Mouse (Mus musculus) C3H10T1/2 (cell line): ENCODE results near the gene Zfp839. TPM values are rescaled to one million over a fixed set of nuclear protein-coding genes. Genes with fewer than 3 reads are reported as not detected.

Experiments used
- polyA plus RNA-seq, 2 experiments: library from polyadenylated mRNA; unstranded; fragments of >200 nt; fragmentation: generic; extraction: Trizol; gene quantifications; one replicate each; pipeline ENCODE4 v1.2.1; 2012; ENCODE audit warnings: missing spikeins in 2 of 2

Gene Zfp839
- polyA plus RNA-seq, result 1 to 10 TPM in 1 of 2 experiments, under 1 TPM in 1; 0.48 to 4.0 TPM

DNA sequence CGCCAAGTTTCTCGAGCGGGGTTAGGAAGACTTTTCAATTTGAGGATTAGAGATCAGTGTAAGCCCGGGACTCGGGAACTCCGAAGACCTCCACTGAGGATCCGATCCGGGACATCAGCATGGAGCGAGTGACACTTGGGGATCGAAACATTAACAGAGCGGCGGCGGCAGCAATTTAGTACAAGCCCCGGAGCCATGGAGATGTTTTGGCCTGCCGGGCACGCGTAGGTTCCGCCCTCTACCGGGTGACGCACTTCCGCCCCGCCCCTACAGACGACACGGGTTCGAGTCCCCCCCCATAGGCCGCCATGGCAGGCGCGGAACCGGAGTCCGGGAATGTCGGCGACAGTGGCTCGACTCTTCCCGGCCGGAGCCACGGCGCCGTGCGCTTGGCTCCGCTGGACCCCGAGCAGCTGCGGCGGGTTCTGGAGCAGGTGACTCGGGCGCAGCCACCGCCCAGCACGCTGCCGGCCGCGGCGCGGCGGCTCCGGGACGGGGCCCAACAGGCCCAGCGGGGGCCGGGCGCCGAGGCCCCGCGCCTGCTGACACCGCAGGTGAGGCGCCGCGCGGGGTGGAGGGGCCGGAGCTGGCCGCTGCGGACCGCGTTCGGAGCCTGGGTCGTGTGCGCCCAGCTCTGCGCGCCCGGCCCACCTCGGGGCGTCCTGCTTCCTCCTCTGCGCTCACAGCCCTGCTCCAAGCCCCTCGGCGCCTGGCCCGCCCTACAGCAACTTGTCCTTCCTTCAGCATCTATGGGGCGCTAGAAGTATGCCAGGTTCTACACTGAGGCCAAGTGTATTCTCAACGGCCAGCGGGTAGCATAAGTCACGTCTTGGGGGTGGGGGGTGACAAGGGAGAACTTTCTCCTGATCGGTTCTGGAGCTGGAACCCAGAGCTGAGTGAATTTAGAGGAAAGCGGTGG, at the start of gene Zfp839:
Zfp839 (plus strand) TSS at position 244 of the 919 bp plus-strand sequence.

DNA sequence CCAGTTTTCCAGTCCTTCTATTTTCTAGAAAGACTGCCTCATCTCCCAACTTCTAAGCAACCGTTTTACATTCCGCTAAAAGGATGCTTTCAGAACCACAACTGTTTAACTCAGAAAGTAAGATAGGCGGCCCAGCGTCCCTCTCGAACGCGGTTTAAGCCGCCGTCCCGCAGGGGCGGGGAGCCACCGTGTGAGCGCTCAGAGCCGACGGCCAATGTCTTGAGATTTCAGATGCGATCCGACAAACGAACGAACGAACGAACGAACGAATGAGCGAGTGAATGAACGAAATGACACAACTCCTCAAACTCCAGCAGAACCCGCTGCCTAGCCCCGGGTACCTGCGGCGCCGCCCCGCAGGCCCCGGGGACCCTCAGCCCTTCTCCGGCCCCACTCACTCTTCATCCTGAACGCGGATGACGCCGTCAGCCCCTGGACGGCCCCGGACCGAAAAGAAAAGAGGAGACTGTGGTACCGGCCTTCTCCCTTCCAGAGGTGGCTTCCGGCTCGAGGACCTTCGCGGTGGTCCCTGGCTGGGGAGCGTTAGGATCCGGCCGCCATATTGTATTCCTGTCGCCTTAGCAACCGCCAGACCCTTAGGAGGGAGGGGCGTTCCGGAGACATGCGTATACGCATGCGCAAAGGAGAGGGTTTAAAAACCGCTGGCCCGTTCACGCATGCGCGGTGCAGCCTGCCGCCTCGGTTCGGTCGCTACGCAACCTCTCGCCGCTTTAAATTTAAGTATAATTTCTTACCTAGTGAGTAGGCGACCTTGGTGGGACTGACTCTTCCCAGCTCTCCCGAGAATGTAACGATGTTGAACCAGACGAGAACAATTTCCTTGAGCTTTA, 9.5 kb upstream of the Zfp839 start, which contains the start of gene Mok:
Mok (minus strand) TSS at position 592 of the 851 bp plus-strand sequence.

DNA sequence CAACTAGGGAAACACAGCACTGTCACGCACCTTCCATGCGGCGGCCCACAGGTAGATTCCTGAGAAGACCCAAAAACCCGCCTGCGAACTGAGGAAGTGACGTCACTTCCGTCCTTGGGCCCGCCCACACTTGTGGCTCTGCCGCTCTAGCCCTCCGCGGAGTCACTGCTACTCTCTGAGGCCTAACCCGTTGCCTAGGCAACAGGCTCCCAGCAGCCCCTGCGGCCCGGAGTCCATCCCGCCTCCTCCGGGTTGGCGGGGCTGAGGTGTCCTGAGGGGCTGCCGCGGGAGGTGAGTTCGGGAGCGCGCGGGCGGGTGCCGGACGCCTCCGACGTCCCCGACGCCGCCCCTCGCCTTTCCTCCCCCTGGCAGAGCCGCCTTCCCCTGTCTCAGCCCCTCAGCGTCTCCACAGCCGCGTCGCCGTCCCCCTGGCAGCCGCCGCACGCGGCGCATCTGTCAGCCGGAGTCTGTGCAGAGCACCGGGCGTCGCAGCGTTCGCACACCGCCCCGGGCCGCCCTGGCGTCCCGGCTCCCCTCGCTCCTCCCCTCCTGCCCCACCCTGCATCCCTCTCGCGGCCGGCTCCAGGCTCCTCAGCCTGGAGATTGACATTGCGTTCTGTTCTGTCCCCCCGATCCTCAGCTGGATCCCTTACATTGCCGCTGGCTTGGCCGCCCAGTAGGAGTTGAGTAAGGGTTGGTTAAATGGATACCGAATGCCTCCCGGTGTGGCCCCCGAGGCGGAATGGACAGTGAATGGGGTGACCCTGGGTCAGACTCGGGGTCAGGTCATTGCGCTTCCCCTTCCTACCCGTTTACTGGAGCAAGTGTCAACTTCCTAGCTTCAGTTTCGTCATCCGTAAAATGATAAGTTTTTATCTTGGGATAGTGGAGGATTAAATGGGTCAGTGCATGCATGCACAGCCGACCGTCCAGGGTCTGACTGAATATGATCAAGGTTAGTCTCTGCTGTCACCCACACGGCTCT, 39.3 kb downstream of the Zfp839 start, which contains the start of the genes Cinp and Tecpr2:
Cinp (minus strand) TSS at position 110 of the 985 bp plus-strand sequence.
Tecpr2 (plus strand) TSS at position 229 of the 985 bp plus-strand sequence.

Other genes starting within 250 kb of the Zfp839 start
- gene Dync1h1, start 248.8 kb upstream of the Zfp839 start, polyA plus RNA-seq, result 100 to 1,000 TPM in 1 of 2 experiments, 10 to 100 TPM in 1; 31.8 to 151 TPM
- under 1 TPM in 1 of 2 experiments, not detected in 1; 0.06 TPM for gene 1700001K19Rik, start 167.6 kb upstream of the Zfp839 start, polyA plus RNA-seq
- gene Hsp90aa1, start 147.5 kb upstream of the Zfp839 start, polyA plus RNA-seq, result 10 to 100 TPM; 60.2 to 64.2 TPM
- gene Wdr20, start 112.3 kb upstream of the Zfp839 start, polyA plus RNA-seq, result 10 to 100 TPM in 1 of 2 experiments, under 1 TPM in 1; 0.98 to 11.8 TPM
- gene Mok, start 9.3 kb upstream of the Zfp839 start, polyA plus RNA-seq, result 1 to 10 TPM; 2.0 to 5.1 TPM
- 10 to 100 TPM; 39.8 to 40.9 TPM for gene Cinp, start 38.9 kb downstream of the Zfp839 start, polyA plus RNA-seq
- 1 to 10 TPM in 1 of 2 experiments, under 1 TPM in 1; 0.44 to 3.1 TPM for gene Tecpr2, start 39.0 kb downstream of the Zfp839 start, polyA plus RNA-seq
- 10 to 100 TPM; 11.3 to 12.7 TPM for gene Ankrd9, start 128.8 kb downstream of the Zfp839 start, polyA plus RNA-seq
- 1 to 10 TPM in 1 of 2 experiments, under 1 TPM in 1; 0.51 to 8.3 TPM for gene Rcor1, start 189.1 kb downstream of the Zfp839 start, polyA plus RNA-seq